Mouse (Mus musculus): ENCODE data around the gene Apbb1ip.
A peak's percentile ranks its signal among the peaks of the same experiment; 100 is the strongest.

Gene Apbb1ip

GRCm38 (mm10) chr2:22773549-22774180 lies at the start of gene Apbb1ip:
Apbb1ip (plus strand) TSS chr2:22774094.
- DNase-seq: peak; percentile 3

GRCm38 (mm10) chr2:22727113-22727512 lies 46.8 kb upstream of the Apbb1ip start:
- DNase-seq: no peak

GRCm38 (mm10) chr2:22736134-22736533 lies 37.8 kb upstream of the Apbb1ip start:
- DNase-seq: no peak

GRCm38 (mm10) chr2:22739369-22739768 lies 34.5 kb upstream of the Apbb1ip start:
- DNase-seq: peak; percentile 51

GRCm38 (mm10) chr2:22740441-22740840 lies 33.5 kb upstream of the Apbb1ip start:
- DNase-seq: no peak

- DNase-seq: peak; percentile 17
Measured at GRCm38 (mm10) chr2:22741222-22741621, 32.7 kb upstream of the Apbb1ip start.

- DNase-seq: peak; percentile 55
Measured at GRCm38 (mm10) chr2:22744121-22744761, 29.7 kb upstream of the Apbb1ip start.

- DNase-seq: peak; percentile 4
Measured at GRCm38 (mm10) chr2:22744876-22745275, 29.0 kb upstream of the Apbb1ip start.

- DNase-seq: no peak
Measured at GRCm38 (mm10) chr2:22746785-22747184, 27.1 kb upstream of the Apbb1ip start.

GRCm38 (mm10) chr2:22747941-22748340 lies 26.0 kb upstream of the Apbb1ip start:
- DNase-seq: no peak

- no peak for DNase-seq
Measured at GRCm38 (mm10) chr2:22749761-22750160, 24.1 kb upstream of the Apbb1ip start.

- no peak for DNase-seq
Measured at GRCm38 (mm10) chr2:22752492-22752891, 21.4 kb upstream of the Apbb1ip start.

GRCm38 (mm10) chr2:22753461-22754075 lies 20.3 kb upstream of the Apbb1ip start:
- DNase-seq: no peak

- DNase-seq: no peak
Measured at GRCm38 (mm10) chr2:22754222-22754824, 19.6 kb upstream of the Apbb1ip start.

GRCm38 (mm10) chr2:22755561-22755960 lies 18.3 kb upstream of the Apbb1ip start:
- DNase-seq: no peak

- DNase-seq: peak; percentile 69
Measured at GRCm38 (mm10) chr2:22758310-22758972, 15.5 kb upstream of the Apbb1ip start.

GRCm38 (mm10) chr2:22760452-22760851 lies 13.4 kb upstream of the Apbb1ip start:
- DNase-seq: no peak

GRCm38 (mm10) chr2:22761103-22761521 lies 12.8 kb upstream of the Apbb1ip start:
- DNase-seq: no peak

- no peak for DNase-seq
Measured at GRCm38 (mm10) chr2:22764774-22765387, 9.0 kb upstream of the Apbb1ip start.

GRCm38 (mm10) chr2:22771311-22771710 lies 2.6 kb upstream of the Apbb1ip start:
- no peak for DNase-seq

GRCm38 (mm10) chr2:22774181-22774751 lies 372 bp downstream of the Apbb1ip start:
- peak; percentile 37 for DNase-seq

- DNase-seq: no peak
Measured at GRCm38 (mm10) chr2:22775213-22775612, 1.3 kb downstream of the Apbb1ip start.

Measured in kidney, adult 9 months (tissue).